Mouse (Mus musculus): ENCODE data around the gene Sat2. TPM values are rescaled to one million over a fixed set of nuclear protein-coding genes. Genes with fewer than 3 reads are reported as not detected.
"Not testable (repeated sequence)": the region's sequence is repeated elsewhere in the genome, so short reads cannot be mapped to it uniquely, and the experiment has no call there.

The Sat2 gene
- polyA plus RNA-seq, 1 experiment from 2014 or later: 24.7 TPM

DNA sequence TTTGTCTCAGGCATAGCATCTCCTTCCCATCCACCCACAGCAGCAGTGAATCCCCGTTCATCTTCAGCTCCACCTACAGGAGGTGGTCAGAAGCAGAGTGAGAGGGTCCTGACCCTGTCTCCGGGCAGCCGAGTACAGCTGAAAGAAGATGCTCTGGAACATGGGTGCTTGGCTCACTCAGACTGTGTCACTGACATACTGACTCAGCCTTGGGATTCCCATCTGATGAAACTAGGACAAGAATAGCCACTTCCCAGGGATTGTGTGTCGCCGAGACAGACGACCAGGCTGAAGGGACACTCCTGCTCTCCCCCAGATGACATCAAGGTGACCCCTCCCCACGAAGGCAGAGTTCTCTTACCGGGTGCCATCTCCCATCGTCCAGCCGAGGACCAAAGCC, 5.0 kb upstream of the Sat2 start:
- peaks cover 10% of the 10 kb centered on the region for H3K4me1 ChIP-seq
- 50% methylated on average over 10 of the region's 10 CpGs for WGBS
- no peak overlapping the region for H3K9ac ChIP-seq (replicated peaks)
- H3K4me3 ChIP-seq (replicated peaks): no peak overlapping the region
- H3K36me3 ChIP-seq: no peaks in the 10 kb centered on the region
- H3K27me3 ChIP-seq (replicated peaks): 0 out of 2 replicates have a peak, but pooled peaks cover 4% of the 10 kb centered on the region
- H3K4me2 ChIP-seq: no peak overlapping the region
- no peak for ATAC-seq (ENCODE audit: low FRiP score)
- H3K9me3 ChIP-seq (replicated peaks): no peaks in the 10 kb centered on the region
- H3K27ac ChIP-seq (replicated peaks): no peak overlapping the region

DNA sequence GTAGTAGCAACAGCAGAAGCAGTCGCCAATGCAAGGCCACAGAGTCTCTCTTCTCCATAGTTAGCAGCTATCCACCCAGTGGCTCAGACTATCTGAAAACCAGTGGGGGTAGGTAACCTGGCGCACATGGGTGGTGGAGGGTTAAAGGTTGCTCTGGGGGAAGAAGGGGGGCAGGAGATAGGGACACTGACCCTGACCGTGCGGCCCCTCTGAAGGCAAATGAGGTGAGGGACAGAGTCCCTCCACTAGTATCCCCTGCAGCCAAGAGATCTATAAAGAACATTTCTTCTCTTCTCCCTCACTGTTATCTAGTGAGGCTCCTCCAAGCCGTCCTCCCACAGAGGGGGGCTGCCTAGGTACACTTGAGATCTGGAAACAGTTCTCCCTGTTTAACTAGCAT, 4.0 kb upstream of the Sat2 start, which contains the start of gene Shbg:
Shbg (minus strand) TSS at position 101 of the 400 bp plus-strand sequence.
- Histone ChIP-seq H3K36me3 (no peaks in the 10 kb centered on the region), H3K9me3 (replicated peaks) (no peaks in the 10 kb centered on the region), H3K9ac (replicated peaks) (no peak within 1 kb of the TSS), H3K27me3 (replicated peaks) (0 out of 2 replicates have a peak, but pooled peaks cover 4% of the 10 kb centered on the region), H3K27ac (replicated peaks) (no peak within 1 kb of the TSS), H3K4me1 (peaks cover 16% of the 10 kb centered on the region), H3K4me2 (no peak within 1 kb of the TSS), H3K4me3 (replicated peaks) (no peak within 1 kb of the TSS)
- ATAC-seq (ENCODE audit: low FRiP score): no peak
- WGBS: 74% methylated on average over 5 of the region's 5 CpGs

DNA sequence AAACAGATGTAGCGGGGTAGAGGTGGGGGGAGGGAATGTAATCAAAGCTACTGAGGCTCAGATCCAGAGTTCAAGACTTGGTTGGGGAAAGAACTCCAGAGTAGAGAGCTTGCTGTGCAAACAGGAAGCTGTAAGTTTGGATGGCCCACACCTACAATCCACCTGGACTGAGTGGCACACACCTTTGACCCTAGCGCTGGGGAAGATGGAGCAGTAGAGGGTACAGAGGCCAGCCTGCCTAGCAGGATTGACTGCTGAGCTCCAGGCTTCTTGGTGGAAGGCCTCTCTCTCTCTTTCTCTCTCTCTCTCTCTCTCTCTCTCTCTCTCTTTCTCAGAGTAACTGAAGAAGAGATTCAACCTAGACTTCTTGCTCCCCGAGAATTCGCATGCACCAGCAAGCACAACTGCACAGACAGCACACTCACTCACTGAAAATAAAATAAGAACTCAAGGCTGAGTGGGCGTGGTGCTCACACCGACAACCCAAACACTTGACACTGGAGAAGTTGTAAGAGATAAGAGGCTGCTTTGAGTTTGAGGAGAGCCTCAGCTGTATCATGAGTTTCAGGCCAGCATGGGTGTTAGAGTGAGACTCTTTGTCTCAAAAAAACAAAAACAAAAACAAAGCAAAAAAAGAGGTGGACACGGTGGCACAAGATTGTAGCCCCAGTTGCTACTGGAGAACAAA, 1.3 kb upstream of the Sat2 start:
- Histone ChIP-seq H3K9me3 (replicated peaks) (no peaks in the 10 kb centered on the region), H3K27ac (replicated peaks) (no peak overlapping the region), H3K4me2 (no peak overlapping the region), H3K4me1 (peaks cover 20% of the 10 kb centered on the region), H3K27me3 (replicated peaks) (no peaks in the 10 kb centered on the region), H3K36me3 (no peaks in the 10 kb centered on the region), H3K4me3 (replicated peaks) (no peak overlapping the region), H3K9ac (replicated peaks) (no peak overlapping the region)
- ATAC-seq (ENCODE audit: low FRiP score): no peak
- 88% methylated on average over 7 of the region's 7 CpGs for WGBS

DNA sequence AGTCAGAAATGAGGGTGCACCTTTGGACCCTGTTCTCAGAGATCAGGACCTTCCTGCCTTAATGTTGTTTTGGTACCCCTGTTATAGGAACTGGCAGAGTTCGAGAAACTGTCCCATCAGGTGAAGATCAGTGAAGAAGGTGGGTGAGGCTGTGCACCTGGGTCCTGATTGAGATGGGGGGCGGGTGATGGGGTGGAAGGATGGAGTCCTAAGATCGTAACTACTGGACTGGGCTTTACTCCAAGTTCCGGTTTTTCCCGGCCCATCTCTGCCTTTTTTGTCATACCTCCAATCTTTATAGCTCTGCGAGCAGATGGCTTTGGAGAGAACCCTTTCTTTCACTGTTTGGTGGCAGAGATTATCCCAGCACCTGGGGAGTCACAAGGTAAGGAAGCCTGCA, 582 bp downstream of the Sat2 start:
- Histone ChIP-seq H3K27me3 (replicated peaks) (no peaks in the 10 kb centered on the region), H3K27ac (replicated peaks) (peak overlapping the region; percentile 86), H3K4me2 (peak overlapping the region; percentile 82), H3K36me3 (no peaks in the 10 kb centered on the region), H3K9me3 (replicated peaks) (no peaks in the 10 kb centered on the region), H3K4me1 (peaks cover 20% of the 10 kb centered on the region), H3K9ac (replicated peaks) (peak overlapping the region; percentile 63), H3K4me3 (replicated peaks) (peak overlapping the region; percentile 56)
- 27% methylated on average over 6 of the region's 6 CpGs for WGBS
- no peak; the same call in 1 of the 2 replicates for ATAC-seq (ENCODE audit: low FRiP score)

DNA sequence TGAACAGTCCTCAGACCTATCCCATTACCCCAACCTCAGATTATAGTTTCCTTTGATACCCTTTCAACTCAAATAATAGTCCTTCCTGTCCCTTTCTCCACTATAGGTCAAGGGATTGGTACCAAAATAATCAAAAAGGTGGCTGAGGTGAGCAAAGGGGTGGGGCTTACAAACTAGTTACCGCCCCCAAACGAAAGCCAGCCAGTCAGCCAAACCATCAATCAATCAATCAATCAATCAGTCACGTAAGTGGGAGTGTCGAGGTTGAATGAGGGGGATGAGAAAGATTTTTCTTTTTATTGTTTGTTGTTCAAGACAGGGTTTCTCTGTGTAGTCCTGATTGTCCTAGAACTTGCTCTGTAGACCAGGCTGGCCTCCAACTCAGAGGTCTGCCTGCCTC, 1.2 kb downstream of the Sat2 start:
- Histone ChIP-seq H3K9ac (replicated peaks) (peak overlapping the region; percentile 63), H3K27ac (replicated peaks) (no peak overlapping the region), H3K4me1 (peaks cover 20% of the 10 kb centered on the region), H3K9me3 (replicated peaks) (no peaks in the 10 kb centered on the region), H3K4me2 (peak overlapping the region; percentile 82), H3K4me3 (replicated peaks) (peak overlapping the region; percentile 56), H3K27me3 (replicated peaks) (no peaks in the 10 kb centered on the region), H3K36me3 (no peaks in the 10 kb centered on the region)
- WGBS: 57% methylated on average over 4 of the region's 4 CpGs
- no peak for ATAC-seq (ENCODE audit: low FRiP score)

DNA sequence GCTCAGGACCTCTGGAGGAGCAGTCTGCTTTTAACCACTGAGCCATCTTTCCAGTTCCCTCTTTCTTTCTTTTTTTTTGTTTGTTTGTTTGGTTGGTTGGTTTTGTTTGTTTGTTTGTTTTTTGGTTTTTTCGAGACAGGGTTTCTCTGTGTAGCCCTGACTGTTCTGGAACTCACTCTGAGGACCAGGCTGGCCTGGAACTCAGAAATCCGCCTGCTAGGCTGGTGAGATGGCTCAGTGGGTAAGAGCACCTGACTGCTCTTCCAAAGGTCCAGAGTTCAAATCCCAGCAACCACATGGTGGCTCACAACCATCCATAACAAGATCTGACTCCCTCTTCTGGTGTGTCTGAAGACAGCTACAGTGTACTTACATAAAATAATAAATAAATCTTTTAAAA, 2.5 kb downstream of the Sat2 start:
- WGBS: 93% methylated on average over 2 of the region's 2 CpGs
- not testable (repeated sequence) for H3K4me2 ChIP-seq; ATAC-seq (ENCODE audit: low FRiP score)

DNA sequence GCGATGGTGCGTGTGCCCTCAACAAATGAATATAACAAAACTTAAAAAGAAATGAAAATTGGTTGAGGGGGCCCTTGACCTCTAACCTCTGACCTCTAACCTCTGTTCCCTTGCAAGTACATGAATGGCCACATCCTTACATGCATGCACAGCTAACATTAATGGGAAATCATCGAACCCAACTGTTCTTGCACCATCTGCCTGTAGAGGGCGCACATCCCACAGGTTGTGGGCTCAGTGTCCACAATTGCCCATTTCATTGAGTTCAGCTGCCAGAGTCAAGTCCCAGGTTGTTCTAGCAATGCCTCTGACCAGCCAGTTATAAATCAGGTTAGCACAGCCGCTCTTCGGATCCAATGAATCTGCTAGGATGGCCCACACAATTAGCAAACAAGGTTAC, 6.5 kb downstream of the Sat2 start:
- Histone ChIP-seq H3K36me3 (no peaks in the 10 kb centered on the region), H3K27ac (replicated peaks) (no peak overlapping the region), H3K4me1 (peaks cover 6% of the 10 kb centered on the region), H3K9me3 (replicated peaks) (no peaks in the 10 kb centered on the region), H3K4me2 (no peak overlapping the region), H3K27me3 (replicated peaks) (no peaks in the 10 kb centered on the region), H3K4me3 (replicated peaks) (no peak overlapping the region), H3K9ac (replicated peaks) (no peak overlapping the region)
- ATAC-seq (ENCODE audit: low FRiP score): no peak
- WGBS: 36% methylated on average over 6 of the region's 6 CpGs

More for the DNA sequence above, 2.5 kb downstream of the Sat2 start:
- H3K36me3 ChIP-seq; H3K27me3 ChIP-seq (replicated peaks); H3K27ac ChIP-seq (replicated peaks); H3K9me3 ChIP-seq (replicated peaks); H3K4me3 ChIP-seq (replicated peaks); H3K9ac ChIP-seq (replicated peaks): not testable (repeated sequence)
- H3K4me1 ChIP-seq: peaks cover 22% of the 10 kb centered on the region

DNA sequence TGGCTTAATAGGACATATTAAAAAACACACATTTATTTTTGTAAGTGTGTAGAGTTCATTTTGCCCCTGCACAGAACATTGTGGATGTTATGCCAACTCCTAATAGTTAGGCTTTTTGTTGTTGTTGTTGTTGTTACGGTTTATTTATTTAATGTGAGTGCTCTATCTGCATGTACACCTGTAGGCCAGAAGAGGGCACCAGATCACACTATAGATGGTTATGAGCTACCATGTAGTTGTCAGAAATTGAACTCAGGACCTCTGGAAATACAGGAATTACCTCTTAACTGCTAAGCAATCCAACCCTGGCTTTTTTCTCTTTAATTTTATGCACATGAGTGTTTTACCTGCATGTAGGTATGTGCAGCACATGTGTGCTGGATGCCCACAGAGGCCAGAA, 8.0 kb downstream of the Sat2 start:
- H3K36me3 ChIP-seq: no peaks in the 10 kb centered on the region
- no peak overlapping the region for H3K9ac ChIP-seq (replicated peaks)
- H3K27ac ChIP-seq (replicated peaks): no peak overlapping the region
- H3K4me3 ChIP-seq (replicated peaks): no peak overlapping the region
- H3K4me1 ChIP-seq: peaks cover 15% of the 10 kb centered on the region
- no peaks in the 10 kb centered on the region for H3K9me3 ChIP-seq (replicated peaks)
- no peak for ATAC-seq (ENCODE audit: low FRiP score)
- 71% methylated on average over 1 of the region's 1 CpGs for WGBS
- no peak overlapping the region for H3K4me2 ChIP-seq
- H3K27me3 ChIP-seq (replicated peaks): no peaks in the 10 kb centered on the region

DNA sequence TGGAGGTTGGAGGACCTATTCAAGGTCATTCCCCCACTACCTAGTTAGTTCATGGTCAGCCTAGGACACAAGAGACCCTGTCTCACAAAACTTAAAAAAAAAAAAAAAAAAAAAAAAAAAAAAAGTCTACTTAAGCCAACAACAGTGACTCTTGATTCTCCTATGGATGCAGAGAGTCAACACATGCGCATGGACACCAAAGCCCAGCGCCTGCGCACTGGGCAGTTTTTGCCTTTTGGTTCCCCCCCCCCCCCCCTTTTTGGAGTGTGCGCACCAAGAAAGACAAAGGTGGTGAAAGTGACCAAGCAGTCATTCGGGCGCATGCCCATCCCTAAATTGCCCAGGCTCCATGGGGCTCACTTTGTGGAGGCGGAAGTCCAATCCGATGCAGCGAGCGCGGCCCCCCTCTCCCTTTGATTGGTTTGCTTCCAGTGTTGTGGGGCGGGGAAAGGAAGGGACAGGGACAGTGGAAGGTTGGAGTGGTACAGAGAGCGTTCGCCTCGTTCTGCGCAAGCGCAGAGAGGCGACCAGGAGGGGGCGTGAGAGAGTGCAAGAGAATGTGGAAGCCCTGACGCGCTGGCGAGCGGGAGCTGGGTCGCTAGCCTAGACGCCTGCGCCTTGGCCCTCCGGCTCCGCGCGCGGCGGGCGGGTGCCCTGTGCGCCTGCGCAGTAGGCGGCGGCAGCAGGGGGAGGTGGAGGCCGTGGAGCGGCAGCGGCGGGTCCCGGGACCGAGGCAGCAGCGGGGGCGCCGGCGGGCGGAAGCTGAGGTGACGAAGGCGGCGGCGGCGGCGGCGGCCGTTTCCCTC, 10.7 kb downstream of the Sat2 start, which contains the start of gene Fxr2:
Fxr2 (plus strand) TSS at position 707 of the 806 bp plus-strand sequence.
- H3K36me3 ChIP-seq: no peaks in the 10 kb centered on the region
- peak within 1 kb of the TSS; percentile 88 for H3K4me3 ChIP-seq (replicated peaks)
- H3K27me3 ChIP-seq (replicated peaks): no peaks in the 10 kb centered on the region
- 0% methylated on average over 28 of the region's 56 CpGs for WGBS
- H3K9ac ChIP-seq (replicated peaks): peak within 1 kb of the TSS; percentile 97
- peak within 1 kb of the TSS; percentile 96 for H3K27ac ChIP-seq (replicated peaks)
- H3K4me2 ChIP-seq: peak within 1 kb of the TSS; percentile 76
- no peaks in the 10 kb centered on the region for H3K9me3 ChIP-seq (replicated peaks)
- peak; percentile 99 for ATAC-seq (ENCODE audit: low FRiP score)
- H3K4me1 ChIP-seq: peaks cover 34% of the 10 kb centered on the region

DNA sequence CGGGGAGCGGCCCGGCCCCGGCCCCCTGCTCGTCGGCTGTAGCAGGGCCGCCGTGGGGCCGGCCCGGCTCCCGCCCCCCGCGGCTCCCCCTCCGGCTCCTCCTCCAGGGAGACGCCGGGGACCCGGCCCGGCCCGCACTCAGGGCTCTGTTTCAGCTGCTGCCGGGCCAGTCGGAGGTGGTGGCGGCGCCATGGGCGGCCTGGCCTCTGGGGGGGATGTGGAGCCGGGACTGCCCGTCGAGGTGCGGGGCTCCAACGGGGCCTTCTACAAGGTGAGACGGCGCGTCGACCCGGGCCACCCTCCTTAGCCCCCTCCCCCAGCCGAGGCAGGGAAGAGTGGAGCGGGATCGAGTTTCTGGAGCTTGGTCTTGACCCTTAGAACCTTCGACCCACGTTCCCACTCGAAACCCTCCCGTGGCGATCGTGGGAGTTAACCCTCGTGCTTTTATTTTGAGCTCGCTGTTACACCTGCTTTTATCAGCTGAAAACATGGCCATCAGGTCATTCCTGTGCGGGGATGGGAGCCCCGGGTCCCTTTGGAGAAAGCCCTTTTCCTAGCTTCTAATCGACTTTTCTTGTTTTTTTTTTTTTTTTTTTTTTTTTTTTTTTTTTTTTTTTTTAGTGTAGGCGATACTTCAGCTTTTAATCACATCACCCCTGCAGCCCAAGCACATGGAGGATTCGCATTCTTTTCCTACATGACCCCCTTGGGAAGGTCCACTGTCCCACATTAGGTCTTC, 11.5 kb downstream of the Sat2 start:
- WGBS: under 1% methylated on average over 30 of the region's 50 CpGs

DNA sequence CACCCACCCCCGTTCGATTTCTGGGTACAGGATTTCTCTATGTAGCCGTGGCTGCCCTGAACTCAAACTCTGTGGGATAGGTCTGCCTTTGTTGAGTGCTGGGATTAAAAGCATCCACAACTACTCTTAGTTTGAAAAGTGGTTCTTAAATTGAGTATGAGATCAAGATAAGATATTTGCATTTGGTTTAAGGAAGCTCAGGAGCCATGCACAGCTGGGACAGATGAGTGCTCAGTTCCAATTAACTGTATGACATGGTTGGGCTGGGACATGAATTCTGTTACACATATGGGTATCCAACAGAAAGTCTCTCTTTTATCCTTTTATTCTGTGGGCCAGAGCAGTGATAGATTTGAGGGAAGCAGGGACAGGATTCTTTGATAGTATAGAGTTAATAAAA, 13.6 kb downstream of the Sat2 start:
- no peak for ATAC-seq (ENCODE audit: low FRiP score)
- Histone ChIP-seq H3K4me1 (peaks cover 32% of the 10 kb centered on the region), H3K9ac (replicated peaks) (no peak overlapping the region), H3K27me3 (replicated peaks) (no peaks in the 10 kb centered on the region), H3K4me3 (replicated peaks) (no peak overlapping the region), H3K36me3 (peaks cover 11% of the 10 kb centered on the region), H3K27ac (replicated peaks) (no peak overlapping the region), H3K9me3 (replicated peaks) (no peaks in the 10 kb centered on the region), H3K4me2 (peak overlapping the region; percentile 76)
- 93% methylated on average over 3 of the region's 3 CpGs for WGBS

More for the DNA sequence above, 11.5 kb downstream of the Sat2 start:
- ATAC-seq (ENCODE audit: low FRiP score): peak; percentile 45
- H3K27me3 ChIP-seq (replicated peaks): no peaks in the 10 kb centered on the region
- peak overlapping the region; percentile 88 for H3K4me3 ChIP-seq (replicated peaks)
- no peaks in the 10 kb centered on the region for H3K9me3 ChIP-seq (replicated peaks)
- no peaks in the 10 kb centered on the region for H3K36me3 ChIP-seq
- H3K4me2 ChIP-seq: peak overlapping the region; percentile 76
- peak overlapping the region; percentile 97 for H3K9ac ChIP-seq (replicated peaks)
- H3K27ac ChIP-seq (replicated peaks): peak overlapping the region; percentile 96
- H3K4me1 ChIP-seq: peaks cover 34% of the 10 kb centered on the region

Data from neural tube, embryonic 15.5 days (tissue).